Mouse (Mus musculus) E14TG2a.4 (cell line): Measurements from ENCODE around the gene Hnrnpa3.
"Not testable (repeated sequence)": the region's sequence is repeated elsewhere in the genome, so short reads cannot be mapped to it uniquely, and the experiment has no call there.

Experiments used
- H3K27me3 ChIP-seq: 2 replicates; pipeline ENCODE4 v1.6.1; 2014; ENCODE audit warnings: low read length, control low read depth; ENCODE audit not compliant: insufficient read depth
- H3K36me3 ChIP-seq: 2 replicates; pipeline ENCODE4 v1.6.1; 2014; ENCODE audit warnings: low read length, control low read depth; ENCODE audit not compliant: insufficient read depth
- H3K4me1 ChIP-seq: replicated peaks from 2 replicates; pipeline ENCODE4 v1.6.1; 2014; ENCODE audit warnings: low read depth, low read length, control low read depth
- H3K4me3 ChIP-seq: replicated peaks from 2 replicates; pipeline ENCODE4 v1.5.1; 2014; ENCODE audit warnings: mild to moderate bottlenecking, low read length
- H3K9me3 ChIP-seq: 2 replicates; pipeline ENCODE4 v1.6.1; 2014; ENCODE audit warnings: low read length, control low read depth
- CTCF ChIP-seq: conservative IDR thresholded peaks from 2 replicates; pipeline ENCODE4 v1.5.1; 2014; ENCODE audit warnings: low read length
- NANOG ChIP-seq: IDR thresholded peaks from 2 replicates; pipeline ENCODE4 v1.6.1; 2014; ENCODE audit warnings: borderline replicate concordance, low read length, mixed read lengths
- POU5F1 ChIP-seq: IDR thresholded peaks from 2 replicates; pipeline ENCODE4 v1.6.1; 2014; ENCODE audit warnings: low read length, borderline replicate concordance

Hnrnpa3 gene

GRCm38 (mm10) chr2:75691316-75691715 is 32.3 kb downstream of the Hnrnpa3 start:
- H3K36me3 ChIP-seq, result peaks cover 83% of the 10 kb centered on the region
- TF ChIP-seq POU5F1, result no peak
- no peak for TF ChIP-seq CTCF
- TF ChIP-seq NANOG, result no peak
- H3K27me3 ChIP-seq, result no peaks in the 10 kb centered on the region
- H3K4me1 ChIP-seq, result peaks cover 96% of the 10 kb centered on the region
- H3K4me3 ChIP-seq, result no peak overlapping the region
- no peaks in the 10 kb centered on the region for H3K9me3 ChIP-seq

- H3K36me3 ChIP-seq, result peaks cover 92% of the 10 kb centered on the region
- H3K4me3 ChIP-seq, result no peak overlapping the region
- peaks cover 96% of the 10 kb centered on the region for H3K4me1 ChIP-seq
- no peaks in the 10 kb centered on the region for H3K27me3 ChIP-seq
- H3K9me3 ChIP-seq, result no peaks in the 10 kb centered on the region
- TF ChIP-seq NANOG, result no peak
- no peak for TF ChIP-seq POU5F1
- TF ChIP-seq CTCF, result no peak
Observed at GRCm38 (mm10) chr2:75692369-75692768, 33.3 kb downstream of the Hnrnpa3 start.

GRCm38 (mm10) chr2:75694926-75695325 is 35.9 kb downstream of the Hnrnpa3 start:
- not testable (repeated sequence) for H3K9me3 ChIP-seq, H3K27me3 ChIP-seq, H3K4me3 ChIP-seq
- H3K36me3 ChIP-seq, result peaks cover 80% of the 10 kb centered on the region
- peaks cover 96% of the 10 kb centered on the region for H3K4me1 ChIP-seq

- H3K9me3 ChIP-seq, result no peaks in the 10 kb centered on the region
- peaks cover 99% of the 10 kb centered on the region for H3K4me1 ChIP-seq
- TF ChIP-seq POU5F1 (no peak), CTCF (no peak), NANOG (no peak)
- H3K4me3 ChIP-seq, result peak overlapping the region; percentile 11
- no peaks in the 10 kb centered on the region for H3K27me3 ChIP-seq
- H3K36me3 ChIP-seq, result peaks cover 80% of the 10 kb centered on the region
Observed at GRCm38 (mm10) chr2:75695676-75696350, 36.8 kb downstream of the Hnrnpa3 start.

GRCm38 (mm10) chr2:75696371-75696770 is 37.3 kb downstream of the Hnrnpa3 start:
- Histone ChIP-seq H3K9me3 (no peaks in the 10 kb centered on the region), H3K27me3 (no peaks in the 10 kb centered on the region), H3K36me3 (peaks cover 83% of the 10 kb centered on the region), H3K4me1 (peaks cover 99% of the 10 kb centered on the region), H3K4me3 (peak overlapping the region; percentile 11)
- TF ChIP-seq POU5F1, result no peak
- TF ChIP-seq NANOG, result no peak
- no peak for TF ChIP-seq CTCF

- H3K9me3 ChIP-seq, result no peaks in the 10 kb centered on the region
- H3K4me1 ChIP-seq, result peaks cover 99% of the 10 kb centered on the region
- H3K27me3 ChIP-seq, result no peaks in the 10 kb centered on the region
- peaks cover 83% of the 10 kb centered on the region for H3K36me3 ChIP-seq
- peak overlapping the region; percentile 39; the same call in 1 of the 2 replicates for H3K4me3 ChIP-seq
- no peak for TF ChIP-seq CTCF
- TF ChIP-seq POU5F1, result no peak
- TF ChIP-seq NANOG, result no peak
Observed at GRCm38 (mm10) chr2:75697222-75697621, 38.2 kb downstream of the Hnrnpa3 start.

GRCm38 (mm10) chr2:75698007-75698406 is 38.9 kb downstream of the Hnrnpa3 start:
- TF ChIP-seq NANOG (no peak), CTCF (no peak), POU5F1 (no peak)
- Histone ChIP-seq H3K9me3 (no peaks in the 10 kb centered on the region), H3K4me1 (peaks cover 99% of the 10 kb centered on the region), H3K27me3 (no peaks in the 10 kb centered on the region), H3K36me3 (peaks cover 81% of the 10 kb centered on the region), H3K4me3 (0 out of 2 replicates have a peak overlapping the region, but pooled peaks have one; percentile 39)

- Histone ChIP-seq H3K4me3 (peak overlapping the region; percentile 39), H3K4me1 (peaks cover 92% of the 10 kb centered on the region), H3K27me3 (no peaks in the 10 kb centered on the region), H3K36me3 (peaks cover 72% of the 10 kb centered on the region), H3K9me3 (no peaks in the 10 kb centered on the region)
- no peak for TF ChIP-seq CTCF
- TF ChIP-seq NANOG, result no peak
- TF ChIP-seq POU5F1, result no peak
Observed at GRCm38 (mm10) chr2:75698874-75699273, 39.8 kb downstream of the Hnrnpa3 start.

GRCm38 (mm10) chr2:75700543-75700942 is 41.5 kb downstream of the Hnrnpa3 start:
- Histone ChIP-seq H3K4me3 (no peak overlapping the region), H3K27me3 (no peaks in the 10 kb centered on the region), H3K4me1 (peaks cover 82% of the 10 kb centered on the region), H3K9me3 (no peaks in the 10 kb centered on the region), H3K36me3 (peaks cover 58% of the 10 kb centered on the region)
- no peak for TF ChIP-seq CTCF
- no peak for TF ChIP-seq NANOG
- TF ChIP-seq POU5F1, result no peak
